Mouse (Mus musculus) gastrocnemius, postnatal 14 days (tissue): ENCODE results near the gene Rad52. TPM values are rescaled to one million over a fixed set of nuclear protein-coding genes. Genes with fewer than 3 reads are reported as not detected.

Source experiments
- total RNA-seq, 2 experiments: library from RNA; stranded (reverse); gene quantifications; 2 replicates each; pipeline ENCODE4 v1.2.3; 2021

Gene Rad52
- total RNA-seq, 2 experiments from 2014 or later = 11.3 to 11.5 TPM

Other genes with a start within 250 kb of the Rad52 start
- 10 to 100 TPM; 19.3 to 21.2 TPM for gene Erc1, start 54.5 kb upstream of the Rad52 start, total RNA-seq
- gene Wnk1, start 136.0 kb downstream of the Rad52 start, total RNA-seq = 100 to 1,000 TPM; 271 TPM
- not detected for gene Ninj2, start 190.7 kb downstream of the Rad52 start, total RNA-seq